7 mouse cellular contexts compared by ENCODE assay signal in genomic region chr11:98772667-98773171, GRCm38 (mm10). TPM values are rescaled to one million over a fixed set of nuclear protein-coding genes. Genes with fewer than 3 reads are reported as not detected.
DNase-seq lines count a peak whose midpoint lies in the region; ATAC-seq and TF ChIP-seq lines count a peak whose summit lies in the region.

No protein-coding gene starts in this region.

- H3K79me2 ChIP-seq in liver, adult 2 months (ENCODE audit: control insufficient read depth, insufficient read depth, low read length), result 0 out of 2 replicates have a peak, but pooled peaks cover 3% of the 10 kb centered on the region

- no peak overlapping the region for H3K4me3 ChIP-seq in midbrain, embryonic 14.5 days (replicated peaks; ENCODE audit: low read depth, low read length)
- no peak overlapping the region for H3K4me3 ChIP-seq in midbrain, embryonic 13.5 days (replicated peaks)
- peak overlapping the region; percentile 58 for H3K4me3 ChIP-seq in heart, embryonic 13.5 days
- H3K4me3 ChIP-seq in liver, adult 2 months (ENCODE audit: insufficient read depth, low read depth, low read length), result peak overlapping the region; percentile 44

- H3K9me3 ChIP-seq in midbrain, embryonic 14.5 days (ENCODE audit: control insufficient read depth, low read length), result no peaks in the 10 kb centered on the region
- H3K9me3 ChIP-seq in midbrain, embryonic 13.5 days, result no peaks in the 10 kb centered on the region
- no peaks in the 10 kb centered on the region for H3K9me3 ChIP-seq in heart, embryonic 13.5 days

- no peak for TF ChIP-seq POLR2A in liver, adult 2 months (IDR thresholded peaks at IDR 0.05; ENCODE audit: extremely low read depth, insufficient read depth, low read length)

- no peak overlapping the region for H3K9ac ChIP-seq in midbrain, embryonic 14.5 days (replicated peaks; ENCODE audit: low read length)
- H3K9ac ChIP-seq in midbrain, embryonic 13.5 days (replicated peaks), result no peak overlapping the region
- H3K9ac ChIP-seq in heart, embryonic 13.5 days, result peak overlapping the region; percentile 72
- peak overlapping the region; percentile 39 for H3K9ac ChIP-seq in liver, adult 2 months (ENCODE audit: low read depth, low read length)

- no peaks in the 10 kb centered on the region for H3K27me3 ChIP-seq in midbrain, embryonic 14.5 days (ENCODE audit: control insufficient read depth, insufficient read depth, low read length)
- H3K27me3 ChIP-seq in midbrain, embryonic 13.5 days, result no peaks in the 10 kb centered on the region
- no peaks in the 10 kb centered on the region for H3K27me3 ChIP-seq in heart, embryonic 13.5 days (replicated peaks)
- H3K27me3 ChIP-seq in liver, adult 2 months (ENCODE audit: control insufficient read depth, insufficient read depth, low read length), result no peaks in the 10 kb centered on the region

- peaks cover 32% of the 10 kb centered on the region for H3K36me3 ChIP-seq in midbrain, embryonic 14.5 days (ENCODE audit: control insufficient read depth, insufficient read depth, low read length)
- peaks cover 38% of the 10 kb centered on the region for H3K36me3 ChIP-seq in midbrain, embryonic 13.5 days
- H3K36me3 ChIP-seq in heart, embryonic 13.5 days, result peaks cover 34% of the 10 kb centered on the region
- peaks cover 49% of the 10 kb centered on the region for H3K36me3 ChIP-seq in liver, adult 2 months (ENCODE audit: control insufficient read depth, insufficient read depth, low read length)

- H3K4me2 ChIP-seq in midbrain, embryonic 14.5 days (ENCODE audit: low read length), result 0 out of 2 replicates have a peak overlapping the region, but pooled peaks have one; percentile 2
- no peak overlapping the region for H3K4me2 ChIP-seq in midbrain, embryonic 13.5 days (replicated peaks)
- H3K4me2 ChIP-seq in heart, embryonic 13.5 days, result peak overlapping the region; percentile 85

- TF ChIP-seq CTCF in liver, adult 2 months (IDR thresholded peaks at IDR 0.05; ENCODE audit: low read depth, low read length), result no peak

- H3K27ac ChIP-seq in midbrain, embryonic 14.5 days (replicated peaks; ENCODE audit: low read depth, low read length), result no peak overlapping the region
- no peak overlapping the region for H3K27ac ChIP-seq in midbrain, embryonic 13.5 days
- peak overlapping the region; percentile 99 for H3K27ac ChIP-seq in heart, embryonic 13.5 days (replicated peaks)
- H3K27ac ChIP-seq in liver, adult 2 months (replicated peaks; ENCODE audit: insufficient read depth, low read depth, low read length), result peak overlapping the region; percentile 45

- H3K4me1 ChIP-seq in midbrain, embryonic 14.5 days (ENCODE audit: control insufficient read depth, insufficient read depth, low read length), result peaks cover 43% of the 10 kb centered on the region
- H3K4me1 ChIP-seq in midbrain, embryonic 13.5 days (replicated peaks), result peaks cover 63% of the 10 kb centered on the region
- peaks cover 96% of the 10 kb centered on the region for H3K4me1 ChIP-seq in heart, embryonic 13.5 days
- peaks cover 26% of the 10 kb centered on the region for H3K4me1 ChIP-seq in liver, adult 2 months (ENCODE audit: control insufficient read depth, insufficient read depth, low read length)

- ATAC-seq in midbrain, embryonic 14.5 days (ENCODE audit: low FRiP score, low TSS enrichment), result no peak
- ATAC-seq in midbrain, embryonic 13.5 days, result no peak
- ATAC-seq in heart, embryonic 13.5 days (ENCODE audit: extremely low read depth, insufficient number of reproducible peaks, low FRiP score, low TSS enrichment), result no peak; the same call in 1 of the 2 replicates

- WGBS in midbrain, embryonic 14.5 days, result 87% methylated on average over 8 of the region's 8 CpGs
- 82% methylated on average over 8 of the region's 8 CpGs for WGBS in midbrain, embryonic 13.5 days
- 29% methylated on average over 8 of the region's 8 CpGs for WGBS in heart, embryonic 13.5 days
- 5% methylated on average over 8 of the region's 8 CpGs for WGBS in liver, adult 2 months

- DNase-seq in midbrain, embryonic 14.5 days, result no peak
- DNase-seq in brain, adult 2 months (ENCODE audit: low read depth, low spot score), result peak; percentile 80
- peak; percentile 91 for DNase-seq in liver, adult 2 months (ENCODE audit: extremely low read depth, low read depth, low spot score)
- peak; percentile 27 for DNase-seq in right cerebral cortex, postnatal 4 days
- no peak for DNase-seq in c-Kit-positive CD71-positive TER-119-positive erythroid progenitor cells, embryonic 14.5 days (ENCODE audit: low spot score)

RNA-seq across cellular contexts. Expression of gene Nr1d1, which starts 2.4 kb away (rescaled TPM):
- 3.0 TPM in 2 replicates for polyA plus RNA-seq in midbrain, embryonic 14.5 days (2014; fragmentation: Nextera tagmentation; extraction: Ambion mirVana)
- 1.2 and 1.9 TPM in 2 replicates for polyA plus RNA-seq in midbrain, embryonic 13.5 days (2015; fragmentation: Nextera tagmentation; extraction: Ambion mirVana)
- polyA plus RNA-seq in heart, embryonic 13.5 days (2015; fragmentation: Nextera tagmentation; extraction: Ambion mirVana), result 5.9 and 6.4 TPM in 2 replicates
- 19.0 and 45.4 TPM in 2 replicates for total RNA-seq in liver, adult 2 months (2014; rRNA removed)
- polyA plus RNA-seq in liver, adult 2 months (2012; rRNA removed), result 75.4 and 106 TPM in 2 replicates

RNA-seq across cellular contexts. Expression of gene Msl1, which starts 22.6 kb away (rescaled TPM):
- polyA plus RNA-seq in midbrain, embryonic 14.5 days (2014; fragmentation: Nextera tagmentation; extraction: Ambion mirVana), result 25.0 and 35.9 TPM in 2 replicates
- polyA plus RNA-seq in midbrain, embryonic 13.5 days (2015; fragmentation: Nextera tagmentation; extraction: Ambion mirVana), result 34.2 and 34.5 TPM in 2 replicates
- polyA plus RNA-seq in heart, embryonic 13.5 days (2015; fragmentation: Nextera tagmentation; extraction: Ambion mirVana), result 14.6 and 15.7 TPM in 2 replicates
- 15.5 and 17.7 TPM in 2 replicates for total RNA-seq in liver, adult 2 months (2014; rRNA removed)
- 17.0 and 17.2 TPM in 2 replicates for polyA plus RNA-seq in liver, adult 2 months (2012; rRNA removed)

RNA-seq across cellular contexts. Expression of gene Casc3, which starts 32.0 kb away (rescaled TPM):
- polyA plus RNA-seq in midbrain, embryonic 14.5 days (2014; fragmentation: Nextera tagmentation; extraction: Ambion mirVana), result 46.6 and 57.3 TPM in 2 replicates
- 52.6 and 57.6 TPM in 2 replicates for polyA plus RNA-seq in midbrain, embryonic 13.5 days (2015; fragmentation: Nextera tagmentation; extraction: Ambion mirVana)
- 22.3 and 23.1 TPM in 2 replicates for polyA plus RNA-seq in heart, embryonic 13.5 days (2015; fragmentation: Nextera tagmentation; extraction: Ambion mirVana)
- total RNA-seq in liver, adult 2 months (2014; rRNA removed), result 3.6 and 6.6 TPM in 2 replicates
- polyA plus RNA-seq in liver, adult 2 months (2012; rRNA removed), result 11.2 and 12.5 TPM in 2 replicates

RNA-seq across cellular contexts. Expression of gene Thra, which starts 32.3 kb away (rescaled TPM):
- polyA plus RNA-seq in midbrain, embryonic 14.5 days (2014; fragmentation: Nextera tagmentation; extraction: Ambion mirVana), result 175 and 194 TPM in 2 replicates
- 99.6 and 106 TPM in 2 replicates for polyA plus RNA-seq in midbrain, embryonic 13.5 days (2015; fragmentation: Nextera tagmentation; extraction: Ambion mirVana)
- polyA plus RNA-seq in heart, embryonic 13.5 days (2015; fragmentation: Nextera tagmentation; extraction: Ambion mirVana), result 30.0 and 32.0 TPM in 2 replicates
- 5.5 and 8.9 TPM in 2 replicates for total RNA-seq in liver, adult 2 months (2014; rRNA removed)
- polyA plus RNA-seq in liver, adult 2 months (2012; rRNA removed), result 13.6 and 14.9 TPM in 2 replicates

RNA-seq across cellular contexts. Expression of gene Med24, which starts 43.5 kb away (rescaled TPM):
- 65.7 and 81.1 TPM in 2 replicates for polyA plus RNA-seq in midbrain, embryonic 14.5 days (2014; fragmentation: Nextera tagmentation; extraction: Ambion mirVana)
- polyA plus RNA-seq in midbrain, embryonic 13.5 days (2015; fragmentation: Nextera tagmentation; extraction: Ambion mirVana), result 83.5 and 90.3 TPM in 2 replicates
- polyA plus RNA-seq in heart, embryonic 13.5 days (2015; fragmentation: Nextera tagmentation; extraction: Ambion mirVana), result 35.1 and 37.4 TPM in 2 replicates
- 3.9 and 6.2 TPM in 2 replicates for total RNA-seq in liver, adult 2 months (2014; rRNA removed)
- polyA plus RNA-seq in liver, adult 2 months (2012; rRNA removed), result 16.2 and 23.2 TPM in 2 replicates

Comparison
In these comparisons a context has a peak if more than half of its experiments do, and no peak if none do; other contexts are left out.
1. DNase-seq: peak in brain, adult 2 months (single experiment), liver, adult 2 months (single experiment) and right cerebral cortex, postnatal 4 days (single experiment); none in midbrain, embryonic 14.5 days (single experiment) and c-Kit-positive CD71-positive TER-119-positive erythroid progenitor cells, embryonic 14.5 days (single experiment).
2. H3K27ac ChIP-seq: peak in heart, embryonic 13.5 days (single experiment) and liver, adult 2 months (single experiment); none in midbrain, embryonic 14.5 days (single experiment) and midbrain, embryonic 13.5 days (single experiment).
3. H3K4me3 ChIP-seq: peak in heart, embryonic 13.5 days (single experiment) and liver, adult 2 months (single experiment); none in midbrain, embryonic 14.5 days (single experiment) and midbrain, embryonic 13.5 days (single experiment).
4. H3K9ac ChIP-seq: peak in heart, embryonic 13.5 days (single experiment) and liver, adult 2 months (single experiment); none in midbrain, embryonic 14.5 days (single experiment) and midbrain, embryonic 13.5 days (single experiment).
5. RNA of gene Nr1d1, which starts 2.4 kb away (polyA plus RNA-seq): 75.4 to 106 TPM in liver, adult 2 months; 5.9 to 6.4 TPM in heart, embryonic 13.5 days, 3.0 TPM in midbrain, embryonic 14.5 days and 1.2 to 1.9 TPM in midbrain, embryonic 13.5 days; every median in the first group is over 10 times any median in the second.